Mouse (Mus musculus) MEL (cell line): ENCODE results near the gene 9630041A04Rik.

Experiments used
- BHLHE40 ChIP-seq: IDR thresholded peaks from 2 replicates; pipeline ENCODE4 v1.6.1; 2012; ENCODE audit warnings: low read depth, mild to moderate bottlenecking, inconsistent platforms, low read length, improper control_type of control experiment, borderline replicate concordance
- CTCF ChIP-seq, 3 experiments: IDR thresholded peaks in 2 of 3; conservative IDR thresholded peaks in 1 of 3; 2 replicates each; pipeline ENCODE4 v1.5.1; 2011 to 2012; ENCODE audit warnings: low read length in 3 of 3, low read depth in 2 of 3, mild to moderate bottlenecking in 2 of 3, improper control_type of control experiment in 1 of 3, inconsistent platforms in 1 of 3, mixed read lengths in 1 of 3, moderate library complexity in 1 of 3; ENCODE audit not compliant: control insufficient read depth in 1 of 3, insufficient read depth in 1 of 3, poor library complexity in 1 of 3, severe bottlenecking in 1 of 3
- EP300 ChIP-seq, 2 experiments: IDR thresholded peaks; 2 replicates each; pipeline ENCODE4 v1.6.1; 2011; ENCODE audit warnings: improper control_type of control experiment in 2 of 2, low read length in 2 of 2, low read depth in 1 of 2, mild to moderate bottlenecking in 1 of 2
- HCFC1 ChIP-seq: IDR thresholded peaks from 2 replicates; pipeline ENCODE4 v1.6.1; 2012; ENCODE audit warnings: low read depth, mild to moderate bottlenecking, inconsistent platforms, low read length, improper control_type of control experiment, moderate library complexity
- KAT2A ChIP-seq: conservative IDR thresholded peaks from 2 replicates; pipeline ENCODE4 v1.6.1; 2012; ENCODE audit warnings: low read depth, low read length, improper control_type of control experiment, inconsistent platforms
- MEF2A ChIP-seq: IDR thresholded peaks from 2 replicates; pipeline ENCODE4 v1.6.1; 2014; ENCODE audit warnings: low read depth, mild to moderate bottlenecking, inconsistent platforms, low read length, improper control_type of control experiment; ENCODE audit not compliant: poor library complexity, insufficient replicate concordance, severe bottlenecking; ENCODE audit errors: extremely low read depth
- MXI1 ChIP-seq: IDR thresholded peaks from 2 replicates; pipeline ENCODE4 v1.6.1; 2011; ENCODE audit warnings: mild to moderate bottlenecking, low read depth, low read length, improper control_type of control experiment
- POLR2A ChIP-seq, 2 experiments: IDR thresholded peaks; 2 replicates each; pipeline ENCODE4 v1.6.1; 2011 to 2012; ENCODE audit warnings: low read length in 2 of 2, mild to moderate bottlenecking in 2 of 2, control low read depth in 1 of 2, improper control_type of control experiment in 1 of 2, low read depth in 1 of 2, moderate library complexity in 1 of 2; ENCODE audit not compliant: control insufficient read depth in 1 of 2, insufficient read depth in 1 of 2, poor library complexity in 1 of 2
- POLR2AphosphoS5 ChIP-seq: IDR thresholded peaks from 2 replicates; pipeline ENCODE4 v1.6.1; 2012; ENCODE audit warnings: low read depth, borderline replicate concordance, mild to moderate bottlenecking, inconsistent platforms, low read length, moderate library complexity, mixed read lengths
- TAL1 ChIP-seq: IDR thresholded peaks from 2 replicates; pipeline ENCODE4 v1.6.1; 2012; ENCODE audit warnings: mild to moderate bottlenecking, inconsistent platforms, low read length, moderate library complexity, mixed read lengths
- ZMIZ1 ChIP-seq: IDR thresholded peaks from 2 replicates; pipeline ENCODE4 v1.6.1; 2012; ENCODE audit warnings: low read depth, mild to moderate bottlenecking, inconsistent platforms, low read length, improper control_type of control experiment, moderate library complexity

GRCm38 (mm10) chr9:101841101-101841500 lies 20.5 kb upstream of the 9630041A04Rik start:
- TF ChIP-seq BHLHE40 (no peak), CTCF (IDR thresholded peaks at IDR 0.05 in 2 of 3, conservative IDR thresholded peaks at IDR 0.05 in 1 of 3; ENCODE audit: control insufficient read depth in 1 of 3, insufficient read depth in 1 of 3, low read depth in 2 of 3, low read length in 3 of 3, poor library complexity in 1 of 3, severe bottlenecking in 1 of 3) (no peak), POLR2A (IDR thresholded peaks at IDR 0.05; ENCODE audit: control insufficient read depth in 1 of 2, insufficient read depth in 1 of 2, low read depth in 1 of 2, low read length in 2 of 2, poor library complexity in 1 of 2) (no peak), ZMIZ1 (no peak), HCFC1 (no peak), MEF2A (no peak), KAT2A (no peak), EP300 (IDR thresholded peaks at IDR 0.05; ENCODE audit: low read depth in 1 of 2, low read length in 2 of 2) (no peak), TAL1 (no peak), POLR2AphosphoS5 (no peak), MXI1 (no peak)
